Mouse (Mus musculus): ENCODE results near the gene Ifna15.
"Not testable (repeated sequence)": the region's sequence is repeated elsewhere in the genome, so short reads cannot be mapped to it uniquely, and the experiment has no call there.

The Ifna15 gene

GRCm38 (mm10) chr4:88558145-88558544 is at the start of gene Ifna15:
Ifna15 (minus strand) TSS chr4:88558245.
- DNase-seq (ENCODE audit: low read depth, low spot score) = not testable (repeated sequence)

DNA sequence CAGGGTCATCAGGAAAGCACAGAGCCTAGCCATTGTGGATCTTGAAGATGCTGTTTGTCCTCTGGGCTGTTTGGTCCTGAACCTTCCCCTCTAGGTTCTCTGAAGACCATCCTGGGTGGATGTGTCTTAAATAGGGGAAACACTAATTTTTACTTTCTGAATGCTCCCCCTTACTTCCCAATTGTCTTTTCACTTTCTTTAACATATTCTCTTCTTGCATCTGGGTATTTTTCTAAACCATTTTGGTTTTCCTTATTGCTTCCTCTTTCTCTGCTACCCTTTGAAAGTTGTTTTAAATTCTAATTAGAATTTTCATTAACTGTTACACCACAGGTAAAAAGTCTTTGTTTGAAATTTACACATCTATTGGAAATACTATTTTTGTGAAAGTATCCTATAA is 45.2 kb upstream of the Ifna15 start, which contains the start of gene Ifna12:
Ifna12 (minus strand) TSS at position 101 of the 400 bp plus-strand sequence.
- DNase-seq (ENCODE audit: low read depth, low spot score) = no peak

GRCm38 (mm10) chr4:88592285-88592684 is 34.2 kb upstream of the Ifna15 start, which contains the start of gene Ifna9:
Ifna9 (minus strand) TSS chr4:88592385.
- no peak for DNase-seq (ENCODE audit: low read depth, low spot score)

GRCm38 (mm10) chr4:88571698-88572097 is 13.7 kb upstream of the Ifna15 start, which contains the start of gene Ifna14:
Ifna14 (minus strand) TSS chr4:88571798.
- DNase-seq (ENCODE audit: low read depth, low spot score) = no peak

- DNase-seq (ENCODE audit: low read depth, low spot score) = no peak
Measured at GRCm38 (mm10) chr4:88561791-88562190, 3.7 kb upstream of the Ifna15 start.

- peak; percentile 46 for DNase-seq (ENCODE audit: low read depth, low spot score)
Measured at GRCm38 (mm10) chr4:88550161-88550945, 7.7 kb downstream of the Ifna15 start.

GRCm38 (mm10) chr4:88547986-88548385 is 10.1 kb downstream of the Ifna15 start:
- DNase-seq (ENCODE audit: low read depth, low spot score) = no peak

GRCm38 (mm10) chr4:88543649-88544234 is 14.3 kb downstream of the Ifna15 start:
- DNase-seq (ENCODE audit: low read depth, low spot score) = peak; percentile 62

DNA sequence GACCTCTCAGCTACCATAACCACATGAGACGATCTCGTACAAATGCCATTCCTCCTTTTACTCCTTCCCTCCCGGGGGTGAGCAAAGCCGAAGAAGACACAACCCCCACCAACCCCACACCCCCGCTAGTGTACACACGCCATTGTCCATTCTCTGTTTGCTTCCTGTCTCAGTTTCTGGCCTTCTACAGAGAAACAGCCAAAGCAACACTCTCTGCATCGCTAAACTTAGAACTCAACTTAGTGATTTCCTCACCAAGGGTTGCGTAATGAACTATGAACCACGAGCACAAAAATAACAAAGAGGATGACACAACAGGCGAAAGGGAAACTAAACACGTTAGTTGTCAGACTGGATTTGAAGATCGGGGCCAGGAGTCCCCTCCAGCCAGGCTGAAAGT is 20.7 kb downstream of the Ifna15 start:
- no peak for DNase-seq (ENCODE audit: low read depth, low spot score)

DNA sequence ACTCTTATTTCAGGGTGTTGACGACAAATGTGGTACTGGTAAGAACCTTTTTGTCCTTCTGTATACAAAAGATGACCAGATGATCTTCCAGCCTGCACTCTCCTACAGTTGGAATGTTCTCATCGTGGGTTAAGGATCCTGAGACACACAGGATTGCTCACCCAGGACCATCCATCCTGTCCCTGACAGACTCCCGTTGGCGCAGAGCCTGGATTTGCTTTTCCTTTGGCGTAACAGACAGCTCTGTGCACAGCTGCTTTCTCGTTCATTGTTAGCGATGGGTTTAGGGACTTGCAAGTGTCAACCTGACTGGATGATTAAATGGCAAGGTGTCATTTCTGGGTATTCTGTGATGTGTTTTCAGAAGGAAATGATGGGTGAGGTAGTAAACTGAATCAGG is 21.4 kb downstream of the Ifna15 start:
- no peak for DNase-seq (ENCODE audit: low read depth, low spot score)

DNA sequence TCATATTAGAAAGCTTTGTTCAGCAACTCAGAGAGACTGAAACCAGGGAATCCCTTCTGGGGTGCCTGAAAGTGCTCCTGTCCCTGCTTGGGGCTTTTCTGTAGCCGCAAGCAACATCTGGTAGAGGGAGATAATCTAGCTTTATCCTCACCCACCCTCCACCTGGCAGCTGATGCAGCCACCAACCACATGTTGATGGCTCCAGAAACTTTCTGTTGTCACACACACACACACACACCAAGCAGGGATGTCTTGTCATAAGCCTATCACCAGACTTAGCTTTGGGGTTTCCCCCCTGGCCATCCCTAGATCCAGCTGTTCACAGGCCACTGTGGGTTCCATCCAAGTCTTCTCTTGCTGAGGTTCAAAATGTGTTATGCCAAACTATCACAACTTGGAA is 22.3 kb downstream of the Ifna15 start:
- DNase-seq (ENCODE audit: low read depth, low spot score) = no peak

- DNase-seq (ENCODE audit: low read depth, low spot score) = no peak
Measured at GRCm38 (mm10) chr4:88534903-88535302, 23.1 kb downstream of the Ifna15 start.

GRCm38 (mm10) chr4:88533499-88533898 is 24.5 kb downstream of the Ifna15 start:
- DNase-seq (ENCODE audit: low read depth, low spot score) = no peak

- no peak for DNase-seq (ENCODE audit: low read depth, low spot score)
Measured at GRCm38 (mm10) chr4:88530892-88531291, 27.2 kb downstream of the Ifna15 start.

GRCm38 (mm10) chr4:88530271-88530670 is 27.8 kb downstream of the Ifna15 start:
- no peak for DNase-seq (ENCODE audit: low read depth, low spot score)

DNA sequence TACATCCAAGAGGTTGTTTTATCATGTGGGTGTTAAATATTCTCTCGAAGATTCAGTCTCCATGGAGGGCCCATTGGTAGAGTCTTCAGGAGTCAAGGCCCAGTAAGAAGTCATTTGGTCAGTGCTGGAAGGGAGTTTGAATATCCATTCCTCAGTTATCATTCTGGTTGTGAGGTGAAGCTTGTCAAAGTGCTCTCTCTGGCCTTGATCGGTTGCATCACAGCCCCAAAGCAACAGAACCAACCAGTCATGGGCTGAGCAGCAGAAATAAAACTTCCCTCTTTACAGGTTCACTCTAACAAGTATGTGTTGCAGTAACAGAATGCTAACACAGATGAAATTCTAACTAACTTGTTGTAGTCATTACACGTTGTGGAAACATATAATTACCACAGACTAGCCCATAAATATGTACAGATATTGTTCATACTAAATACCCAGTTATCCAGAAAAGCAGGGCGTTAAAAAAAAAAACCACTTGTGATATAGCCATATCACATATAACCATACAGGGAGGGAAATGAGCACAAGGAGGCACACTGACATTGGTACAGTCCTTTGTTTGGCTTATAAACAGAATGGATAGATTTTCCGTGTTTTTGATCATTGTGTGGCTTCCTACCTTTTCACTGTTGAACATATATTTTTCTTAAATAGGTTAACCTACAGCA is 31.5 kb downstream of the Ifna15 start:
- DNase-seq (ENCODE audit: low read depth, low spot score) = no peak

GRCm38 (mm10) chr4:88525393-88525792 is 32.7 kb downstream of the Ifna15 start:
- DNase-seq (ENCODE audit: low read depth, low spot score) = no peak

DNA sequence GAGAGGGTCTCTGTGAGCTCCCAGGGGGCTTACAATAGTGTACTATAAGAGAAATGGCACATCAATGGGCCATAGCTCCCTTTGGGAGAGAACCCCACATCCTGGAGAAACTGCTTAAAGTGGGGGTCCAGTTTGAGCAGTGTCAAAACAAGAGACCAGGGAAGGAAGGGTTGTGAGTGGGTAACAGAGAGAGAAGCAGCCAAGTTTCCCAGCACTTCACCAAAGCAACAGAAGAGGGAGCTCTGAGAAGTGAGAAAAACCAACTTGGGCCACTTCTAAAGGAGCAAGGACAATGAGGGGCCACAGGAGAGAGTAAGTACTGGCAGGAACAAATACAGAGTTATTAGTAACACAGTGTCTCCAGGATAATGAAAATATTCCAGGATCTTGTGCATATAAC is 34.8 kb downstream of the Ifna15 start:
- no peak for DNase-seq (ENCODE audit: low read depth, low spot score)

- DNase-seq (ENCODE audit: low read depth, low spot score) = no peak
Measured at GRCm38 (mm10) chr4:88522674-88523073, 35.4 kb downstream of the Ifna15 start, which contains the start of gene Ifnb1. Ifnb1 (minus strand) TSS chr4:88522774.

- DNase-seq (ENCODE audit: low read depth, low spot score) = no peak
Measured at GRCm38 (mm10) chr4:88517957-88518356, 40.1 kb downstream of the Ifna15 start.

GRCm38 (mm10) chr4:88515711-88516211 is 42.3 kb downstream of the Ifna15 start:
- DNase-seq (ENCODE audit: low read depth, low spot score) = no peak

DNA sequence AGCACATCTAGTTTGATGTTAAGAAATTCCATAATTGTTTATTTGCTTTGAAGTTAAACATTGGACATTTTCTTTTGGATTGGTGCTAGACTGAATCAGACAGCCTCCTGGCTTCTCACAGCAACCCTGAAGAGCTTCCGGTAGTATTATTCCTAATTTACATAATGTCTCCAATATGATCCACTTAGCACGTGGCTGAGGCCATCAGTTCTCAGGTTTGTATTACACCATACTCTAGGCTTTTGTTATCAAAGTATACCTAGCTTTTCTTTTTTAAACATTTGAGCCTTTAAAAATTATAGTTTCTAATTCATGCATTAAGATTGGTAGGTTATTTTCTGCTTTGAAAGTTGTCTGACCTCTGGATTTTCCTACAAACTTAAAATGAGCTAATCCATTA is 42.8 kb downstream of the Ifna15 start:
- DNase-seq (ENCODE audit: low read depth, low spot score) = no peak

Measured in embryo, embryonic 11.5 days (tissue).